Mouse (Mus musculus) cerebellum, postnatal 36 days (tissue): Measurements from ENCODE around the gene Morn4.
"Not testable (repeated sequence)": the region's sequence is repeated elsewhere in the genome, so short reads cannot be mapped to it uniquely, and the experiment has no call there.

Experiments used
- DNase-seq, 2 experiments: peaks; one replicate each; pipeline ENCODE4 v3.0.0; 2021 to 2022; ENCODE audit warnings: mixed read lengths in 2 of 2

Gene Morn4

DNA sequence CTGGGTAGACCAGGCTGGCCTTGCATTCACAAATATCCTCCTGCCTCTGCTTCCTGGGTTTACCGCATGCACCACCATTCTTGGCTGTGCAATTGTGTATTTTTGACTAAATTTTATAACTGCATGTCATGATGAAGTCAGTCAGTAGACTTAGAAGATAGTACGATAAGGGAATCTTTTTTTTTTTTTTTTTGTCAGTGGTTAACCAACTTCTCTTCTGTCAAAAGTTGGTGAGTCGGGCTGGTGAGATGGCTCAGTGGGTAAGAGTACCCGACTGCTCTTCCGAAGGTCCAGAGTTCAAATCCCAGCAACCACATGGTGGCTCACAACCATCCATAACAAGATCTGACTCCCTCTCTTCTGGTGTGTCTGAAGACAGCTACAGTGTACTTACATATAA is 4.5 kb downstream of the Morn4 start:
- not testable (repeated sequence) for DNase-seq

DNA sequence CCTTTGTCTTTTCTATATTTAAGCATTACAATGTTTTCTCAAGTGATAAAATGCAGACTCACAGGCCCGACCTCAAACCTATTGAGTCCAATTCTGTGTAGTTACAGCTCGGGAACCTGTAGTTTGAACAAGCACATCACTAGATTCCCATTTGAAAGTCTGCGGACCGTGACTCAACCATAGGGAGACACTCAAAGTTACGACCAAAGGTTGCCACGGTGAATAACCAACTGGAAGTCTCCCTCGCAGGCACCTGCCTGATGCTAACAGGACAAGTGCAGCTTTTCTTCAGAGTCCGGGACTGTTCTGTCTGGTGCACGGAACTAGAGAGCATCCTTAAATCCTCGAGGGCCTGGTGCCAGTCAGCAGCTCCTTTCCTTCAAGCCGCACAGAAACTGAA is 5.7 kb downstream of the Morn4 start:
- no peak for DNase-seq

DNA sequence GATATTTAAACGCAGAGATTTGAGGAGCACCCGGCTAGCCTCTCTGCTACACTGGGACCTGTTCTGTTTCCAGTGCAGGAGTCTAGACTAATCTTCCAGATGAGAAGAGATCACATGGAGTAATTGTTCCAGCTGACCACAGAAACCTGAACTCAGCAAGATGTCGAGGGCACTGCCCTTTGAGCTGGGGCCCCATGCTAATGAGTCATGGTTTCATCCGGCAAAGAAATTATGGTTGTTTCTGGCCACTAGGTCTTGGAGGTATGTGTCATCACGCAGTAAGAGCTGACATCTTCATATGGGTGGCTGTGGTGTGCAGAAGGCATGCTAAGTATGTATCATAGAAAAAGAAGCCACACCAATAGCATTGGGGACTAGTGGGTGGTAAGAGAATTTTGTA is 6.2 kb downstream of the Morn4 start:
- no peak for DNase-seq

DNA sequence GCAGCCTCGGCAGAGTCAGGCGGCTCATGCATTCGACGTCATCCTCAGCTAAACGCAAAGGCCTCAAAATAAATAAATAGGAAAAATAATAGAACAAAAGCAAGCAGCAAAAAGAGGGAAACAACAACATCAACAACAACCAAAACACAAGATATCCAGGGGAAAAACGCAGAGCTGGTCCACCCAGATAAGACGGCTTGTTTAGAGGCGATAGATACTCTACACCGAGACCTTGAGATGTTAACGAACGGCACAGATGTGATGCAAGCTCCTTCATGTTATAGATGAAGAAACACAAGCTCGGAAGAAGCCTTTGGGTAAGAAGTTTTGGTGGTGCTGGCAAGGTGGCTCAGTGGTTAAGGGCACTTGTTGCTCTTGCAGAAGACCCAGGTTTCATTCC is 7.2 kb downstream of the Morn4 start:
- DNase-seq = no peak

DNA sequence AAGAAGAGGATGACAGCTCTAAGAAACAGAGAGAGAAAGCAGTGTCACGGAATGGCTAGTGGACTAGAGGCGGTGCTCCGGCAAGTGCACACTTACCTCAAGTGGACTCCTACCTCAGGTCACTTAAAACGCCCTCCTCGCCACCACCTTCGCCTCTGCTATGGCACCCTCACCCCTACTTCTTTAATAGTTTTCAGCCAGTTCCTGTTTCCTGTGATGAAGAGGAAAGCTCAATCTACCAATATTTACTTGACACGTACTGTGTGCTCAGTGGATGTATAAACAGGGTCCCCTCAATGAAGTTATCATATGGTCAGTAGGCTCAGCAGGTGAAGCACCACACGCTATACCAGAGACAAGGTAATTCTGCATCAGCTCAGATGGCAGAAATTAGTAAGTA is 7.6 kb downstream of the Morn4 start:
- no peak for DNase-seq

DNA sequence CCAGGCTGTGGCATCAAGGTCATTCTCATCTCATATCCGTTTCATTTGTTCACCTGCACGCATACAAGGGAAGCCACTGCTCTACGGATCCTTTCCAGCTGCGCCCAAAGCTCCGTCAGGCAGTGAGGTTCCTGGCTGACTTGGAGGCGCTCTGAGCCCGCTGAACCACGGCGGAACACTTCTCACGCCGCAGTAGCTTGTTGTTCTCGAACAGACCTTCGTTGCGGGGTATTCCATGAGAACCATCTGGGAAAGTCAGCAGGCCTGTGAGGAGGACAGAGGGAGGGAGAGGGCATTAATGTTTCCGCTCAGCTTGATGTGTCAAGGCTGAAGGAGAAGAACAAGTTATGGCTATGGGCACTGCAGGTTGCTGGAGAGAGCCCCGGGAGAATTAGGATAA is 10.2 kb downstream of the Morn4 start:
- DNase-seq = no peak

DNA sequence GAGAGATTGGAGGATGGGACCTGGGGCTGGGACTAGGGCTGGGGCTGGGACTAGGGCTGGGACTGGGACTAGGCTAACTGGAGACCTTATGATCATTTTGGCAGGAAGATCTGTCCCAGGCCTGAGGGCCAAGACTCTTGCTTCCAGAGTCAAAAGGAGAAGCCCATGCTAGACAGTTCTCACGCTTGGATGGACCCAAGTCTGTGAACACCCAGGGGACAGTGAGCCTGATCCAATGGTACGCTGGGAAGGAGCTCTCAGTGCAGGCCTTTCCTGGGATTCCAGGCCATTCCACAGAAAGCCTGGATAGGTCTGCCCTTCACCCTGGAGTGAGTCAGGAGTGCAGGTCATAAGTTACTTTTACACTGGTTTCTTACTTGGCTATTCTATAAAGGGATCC is 11.1 kb downstream of the Morn4 start:
- no peak for DNase-seq

DNA sequence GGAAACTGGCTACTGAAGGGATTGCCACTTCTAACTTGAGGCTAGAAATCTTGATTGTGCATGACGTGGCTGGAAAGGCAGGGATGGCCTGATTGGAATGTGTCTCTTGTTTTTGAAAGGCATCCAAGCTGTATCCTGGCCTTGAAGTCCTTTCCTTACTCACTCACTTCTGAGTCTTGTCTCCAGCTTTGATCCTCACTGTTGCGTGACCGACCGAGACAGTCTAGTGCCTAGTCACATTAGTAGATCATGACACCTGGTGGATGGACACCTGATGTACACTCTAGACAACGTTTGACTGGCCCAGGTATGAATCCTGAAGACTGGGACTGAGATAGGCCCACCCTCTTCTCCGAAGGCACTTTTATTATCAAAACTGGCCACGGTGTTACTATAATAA is 13.4 kb downstream of the Morn4 start:
- no peak for DNase-seq

DNA sequence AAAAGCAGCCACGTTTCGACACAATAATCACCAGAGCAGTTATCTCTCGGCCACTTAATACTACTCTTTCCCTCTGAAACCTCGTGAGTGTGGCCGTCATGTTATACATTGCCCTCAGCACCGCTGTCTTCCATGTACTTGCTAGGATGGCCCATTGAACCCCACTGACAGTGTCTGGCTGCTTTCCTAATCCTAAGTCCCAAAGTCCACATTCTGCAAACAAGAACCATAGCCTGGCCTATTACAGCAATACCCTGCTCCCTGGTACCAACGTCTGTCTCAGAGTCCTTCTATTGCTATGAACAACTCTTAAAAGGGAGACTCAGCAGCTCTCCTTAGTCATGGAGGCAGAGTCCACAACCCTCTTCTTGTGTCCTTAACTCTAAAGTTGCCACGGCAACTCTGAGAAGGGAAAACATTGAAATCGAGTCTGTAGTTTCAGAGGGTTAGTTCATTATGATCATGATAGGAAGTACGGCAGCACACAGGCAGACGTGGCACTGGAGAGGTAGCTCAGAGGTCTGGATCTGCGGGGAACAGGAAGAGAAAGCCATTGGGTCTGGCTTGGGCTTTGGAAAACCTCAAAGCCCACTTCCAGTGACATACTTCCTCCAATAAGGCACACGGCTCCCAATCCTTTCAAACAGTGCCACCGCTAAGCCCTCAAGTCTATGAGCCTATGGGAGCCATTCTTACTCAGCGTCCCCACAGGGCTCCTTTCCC is 14.1 kb downstream of the Morn4 start:
- DNase-seq = no peak

DNA sequence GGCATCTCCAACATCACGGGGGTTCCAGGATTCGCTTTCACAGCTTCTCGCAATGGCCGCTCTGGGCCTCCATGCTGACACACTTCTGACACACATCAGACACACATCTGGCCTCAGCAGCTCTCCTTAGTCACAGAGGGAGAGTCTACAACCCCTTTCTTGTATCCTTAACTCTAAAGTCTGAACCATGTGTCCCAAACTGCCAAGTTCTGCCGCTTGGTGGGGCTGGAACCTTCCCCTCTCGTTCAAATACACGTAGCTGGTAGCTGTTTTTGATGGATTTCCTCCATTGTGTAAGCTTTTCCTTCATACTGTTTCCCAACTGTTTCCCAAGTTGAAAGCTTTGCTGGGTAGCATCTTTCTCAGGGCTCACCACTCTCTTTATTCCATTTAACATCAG is 14.9 kb downstream of the Morn4 start:
- DNase-seq = no peak

DNA sequence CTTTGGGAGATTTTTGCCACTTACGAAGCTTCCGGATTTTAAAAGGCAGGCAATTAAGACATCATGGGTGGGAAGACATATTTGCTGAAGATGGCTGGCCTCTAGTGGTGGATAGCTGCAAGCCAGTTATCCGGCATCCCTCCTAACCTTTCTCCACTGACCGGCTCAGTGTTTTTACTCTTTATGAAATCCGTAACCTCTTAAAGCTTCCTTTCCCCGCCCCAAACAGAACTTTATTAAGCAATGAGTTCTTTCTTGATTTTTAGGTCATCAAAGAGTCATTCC is 17.0 kb downstream of the Morn4 start:
- peak; percentile 31 to 36 for DNase-seq

DNA sequence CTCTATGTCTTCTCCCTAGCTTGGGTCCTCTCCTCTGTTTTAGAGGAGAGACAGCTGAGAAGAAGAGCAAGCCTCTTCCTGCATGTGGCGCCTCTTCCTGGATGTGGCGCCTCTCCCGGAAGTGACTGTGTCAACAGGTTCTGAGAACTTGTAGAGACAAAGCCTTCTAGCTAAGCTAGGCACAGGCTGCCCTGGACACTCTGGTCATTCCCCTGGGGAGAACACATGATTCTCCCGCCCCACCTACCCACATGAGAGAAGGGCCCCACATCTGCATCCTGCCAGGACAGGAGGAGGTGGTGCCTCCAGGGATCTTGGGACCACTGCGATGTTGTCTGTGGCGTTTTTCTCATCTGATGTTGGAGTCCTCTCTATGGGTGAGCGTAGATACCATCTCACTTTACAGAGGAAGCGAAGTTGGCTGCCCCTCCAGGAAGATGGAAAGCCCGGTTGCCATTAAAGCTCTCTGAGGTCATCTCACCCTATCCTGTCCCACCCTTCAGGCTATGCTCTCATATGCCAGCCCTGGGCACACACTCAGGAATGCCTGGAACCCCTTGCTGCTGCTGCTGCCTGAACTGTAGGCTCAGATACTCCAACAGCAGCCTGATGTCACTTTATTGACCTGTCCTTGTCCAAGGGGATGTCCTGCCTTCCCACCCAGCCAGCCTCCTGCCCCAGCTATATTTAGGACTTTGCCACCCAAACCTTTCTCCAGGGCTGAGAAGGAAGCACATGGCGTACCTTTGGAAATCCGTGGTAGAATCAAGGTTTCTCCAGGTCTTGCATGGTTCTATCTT is 17.5 kb downstream of the Morn4 start:
- DNase-seq = no peak

DNA sequence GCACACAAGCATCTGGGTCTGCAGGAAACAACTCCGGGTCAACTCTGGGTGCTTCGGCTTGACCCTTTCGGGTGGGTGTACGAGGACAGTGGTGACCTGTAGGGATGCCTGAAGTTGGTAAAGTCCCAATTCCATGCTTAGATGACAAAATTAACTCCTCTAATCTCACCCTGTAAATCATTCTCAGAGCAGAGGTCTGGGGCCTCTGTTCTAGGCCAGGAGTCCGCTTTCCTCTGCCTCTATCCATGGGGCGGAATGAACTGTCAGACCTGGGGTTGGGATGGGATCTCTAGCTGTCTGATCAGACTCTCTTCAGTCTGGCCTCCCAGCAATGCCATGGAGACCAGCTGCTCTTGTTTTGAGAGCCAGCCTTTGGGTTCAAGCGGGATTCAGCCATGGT is 24.7 kb downstream of the Morn4 start:
- DNase-seq = no peak

DNA sequence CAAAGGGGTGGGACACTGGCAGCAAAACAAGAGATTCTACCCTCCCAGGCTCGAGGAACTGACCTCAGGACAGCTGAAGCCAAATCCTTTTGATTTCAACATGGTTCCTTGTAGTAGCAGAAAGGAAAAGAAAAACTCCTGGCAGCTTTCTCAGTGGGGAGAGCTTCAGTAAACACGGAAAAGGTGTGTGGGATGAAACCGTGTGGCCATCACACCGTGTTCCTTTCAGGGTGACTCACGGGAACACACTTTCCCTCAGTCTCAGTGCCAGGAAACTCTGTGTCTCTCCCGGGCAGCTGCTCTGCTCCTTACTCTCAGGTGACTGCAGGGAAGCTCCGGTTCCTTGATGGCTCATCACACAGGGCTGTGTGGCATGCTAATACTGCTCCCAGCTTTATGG is 27.7 kb downstream of the Morn4 start:
- no peak for DNase-seq

DNA sequence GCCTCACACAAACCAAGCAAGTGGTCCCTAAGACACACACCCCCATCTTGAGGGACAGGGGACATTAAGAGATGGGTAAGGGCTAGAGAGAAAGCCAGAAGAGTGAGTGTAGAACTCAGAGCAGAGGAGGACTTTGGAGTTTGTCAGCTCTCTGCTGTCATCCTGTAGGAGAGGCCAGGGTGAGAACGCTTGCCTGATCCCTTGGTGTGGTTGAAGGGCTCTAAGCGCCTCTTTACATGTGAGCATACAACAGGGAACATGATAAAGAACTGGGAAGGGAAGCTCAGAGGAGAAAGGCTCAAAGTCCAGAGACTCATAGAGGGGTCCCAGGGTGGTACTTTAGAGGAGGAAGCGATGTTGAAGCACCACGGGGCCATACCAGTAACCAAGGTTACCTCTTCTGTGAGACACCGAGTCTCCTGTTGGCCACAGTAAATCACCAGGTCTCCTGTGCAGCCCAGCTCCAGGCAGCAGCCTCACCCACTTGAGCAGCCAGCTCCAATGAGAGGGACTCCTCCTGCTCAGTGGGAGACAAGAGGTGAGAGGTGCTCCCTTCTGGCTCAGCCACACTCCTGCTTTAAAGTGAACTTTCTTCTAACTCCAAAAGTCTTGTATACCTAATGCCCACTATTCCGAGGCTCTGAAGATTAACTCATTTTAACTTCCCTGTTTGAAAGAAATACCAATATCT is 29.3 kb downstream of the Morn4 start:
- DNase-seq = no peak

DNA sequence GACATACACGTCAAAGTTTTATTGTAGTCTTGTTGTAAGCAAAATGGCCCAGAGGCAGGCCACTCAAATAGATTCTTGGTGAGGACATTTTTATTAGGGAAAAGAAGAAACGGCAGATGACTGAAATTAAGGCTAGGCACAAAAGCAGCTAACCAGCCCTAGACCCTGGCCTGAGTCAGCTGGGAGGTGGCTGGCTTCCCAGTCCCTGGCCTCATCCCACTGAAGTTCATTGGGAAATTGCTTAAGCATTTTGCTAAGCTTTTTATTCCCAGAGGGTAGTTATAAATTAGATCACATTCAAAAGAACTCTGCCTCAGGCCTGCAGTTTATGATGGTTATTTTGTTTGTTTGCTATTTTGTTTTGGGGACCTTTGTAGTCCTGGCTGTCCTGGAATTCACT is 30.3 kb downstream of the Morn4 start:
- no peak for DNase-seq

DNA sequence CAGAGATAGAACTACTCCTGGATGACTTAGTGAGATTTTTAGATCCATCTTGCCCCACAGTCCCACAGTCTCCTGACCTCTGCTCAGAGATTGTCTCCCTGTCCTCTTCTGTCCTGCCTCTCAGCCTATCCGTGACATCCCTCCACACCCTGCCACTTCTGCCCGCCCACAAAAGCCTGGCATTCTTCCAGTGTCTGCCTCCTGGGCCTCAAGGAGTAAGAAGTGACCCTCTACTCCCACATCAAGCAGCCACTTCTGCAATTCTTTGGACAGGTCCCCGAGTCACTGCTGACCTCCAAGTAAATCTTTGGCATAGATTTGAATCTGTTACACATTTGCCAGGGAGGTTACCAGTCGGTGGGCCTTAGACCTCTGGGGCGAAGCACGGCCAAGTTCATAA is 31.9 kb downstream of the Morn4 start:
- no peak for DNase-seq

DNA sequence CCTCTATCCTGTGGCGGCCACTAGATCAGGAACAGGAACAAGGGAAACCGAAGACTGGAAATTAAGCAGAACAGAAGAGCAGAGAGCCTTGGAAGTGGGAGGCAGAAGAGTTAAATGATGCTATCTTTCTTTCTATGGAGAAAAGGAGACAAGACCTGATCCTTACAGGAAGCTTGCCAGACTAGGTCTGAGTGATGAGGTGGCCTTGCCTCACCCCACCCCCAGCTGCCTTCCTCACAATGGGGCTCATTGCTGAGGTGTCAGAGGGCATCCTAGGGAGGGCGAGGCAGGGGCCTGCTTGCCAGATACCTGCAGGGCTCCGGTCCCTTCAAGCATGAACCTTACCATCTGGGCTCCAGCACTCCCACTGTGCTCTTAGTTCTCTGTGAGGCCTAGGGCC is 34.2 kb downstream of the Morn4 start, which contains the start of gene 4933411K16Rik:
Gene 4933411K16Rik, plus strand, starts transcription at position 301 of the 400 bp plus-strand sequence.
- DNase-seq = no peak

DNA sequence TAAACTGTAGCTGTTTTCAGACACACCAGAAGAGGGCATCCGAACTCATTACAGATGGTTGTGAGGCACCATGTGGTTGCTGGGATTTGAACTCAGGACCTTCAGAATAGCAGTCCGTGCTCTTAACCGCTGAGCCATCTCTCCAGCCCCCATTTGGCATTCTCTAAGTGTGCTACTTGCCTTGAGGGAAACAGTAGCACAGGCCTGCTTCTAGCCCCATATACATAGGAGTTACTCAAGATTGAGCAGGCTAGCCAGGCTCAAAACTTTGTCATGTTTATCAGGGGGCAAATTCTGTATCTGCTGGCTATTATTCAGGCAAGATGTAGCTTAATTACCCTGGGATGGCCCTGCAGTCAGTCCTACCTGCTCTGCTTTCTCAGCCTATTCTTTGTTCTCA is 34.8 kb downstream of the Morn4 start:
- no peak for DNase-seq

DNA sequence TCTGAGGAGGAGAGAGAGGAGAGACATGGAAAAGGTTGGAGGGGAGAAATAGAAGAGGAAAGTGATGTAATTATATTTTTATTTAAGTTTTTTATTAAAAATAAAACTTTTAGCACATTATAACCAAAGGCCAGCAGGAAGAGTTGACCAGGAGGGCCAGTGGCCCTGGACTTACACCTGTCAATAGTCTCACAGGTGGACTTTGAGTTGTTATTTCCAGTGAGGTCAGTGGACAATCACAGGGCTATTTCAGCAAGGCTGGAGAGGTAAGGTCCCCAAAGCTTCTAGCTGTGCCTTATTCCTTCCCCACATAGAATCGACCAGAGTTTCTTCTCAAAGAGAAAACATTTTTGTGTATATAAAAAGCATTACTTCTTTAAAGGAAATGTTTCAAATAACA is 35.9 kb downstream of the Morn4 start:
- no peak for DNase-seq

DNA sequence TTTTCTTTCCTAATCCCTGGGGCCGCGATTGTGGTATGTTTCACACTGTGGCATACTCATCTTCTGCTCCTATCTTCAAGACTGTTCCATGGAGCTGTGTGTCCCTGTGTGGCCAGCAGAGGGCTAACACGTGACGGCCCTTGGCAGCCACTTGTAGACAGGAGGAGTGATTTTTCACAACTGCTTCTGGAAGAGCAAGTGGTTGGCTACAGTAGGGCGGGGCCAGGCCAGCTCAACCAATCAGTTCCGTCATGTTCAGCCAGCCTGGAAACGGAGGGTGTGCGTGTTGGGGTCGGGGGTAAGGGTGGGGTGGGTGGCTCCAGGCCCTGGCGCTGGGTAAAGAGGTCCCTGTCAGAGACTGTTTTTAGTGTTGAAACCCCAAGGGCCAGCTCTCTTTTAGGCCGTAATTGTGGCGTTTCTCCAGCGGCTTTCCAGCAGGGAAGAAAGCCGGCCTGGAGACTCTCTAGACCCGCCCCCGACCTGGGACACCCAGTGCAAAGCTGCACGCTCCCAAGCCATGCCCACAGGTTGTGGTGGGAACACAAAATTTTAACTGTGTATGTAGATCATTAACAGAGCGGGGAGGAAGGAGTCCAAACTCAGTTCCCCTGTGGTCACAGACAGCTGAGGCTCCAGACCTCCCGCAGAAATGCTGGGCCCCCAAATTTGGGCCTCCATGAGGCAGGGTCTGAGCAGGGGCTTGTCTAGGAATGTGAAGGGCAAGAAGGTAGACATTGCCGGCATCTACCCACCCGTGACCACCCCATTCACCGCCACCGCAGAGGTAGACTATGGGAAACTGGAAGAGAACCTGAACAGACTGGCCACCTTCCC is 40.7 kb downstream of the Morn4 start, which contains the start of gene Hoga1:
Gene Hoga1, plus strand, starts transcription at position 342 of the 834 bp plus-strand sequence.
- DNase-seq = peak; percentile 50 to 60

DNA sequence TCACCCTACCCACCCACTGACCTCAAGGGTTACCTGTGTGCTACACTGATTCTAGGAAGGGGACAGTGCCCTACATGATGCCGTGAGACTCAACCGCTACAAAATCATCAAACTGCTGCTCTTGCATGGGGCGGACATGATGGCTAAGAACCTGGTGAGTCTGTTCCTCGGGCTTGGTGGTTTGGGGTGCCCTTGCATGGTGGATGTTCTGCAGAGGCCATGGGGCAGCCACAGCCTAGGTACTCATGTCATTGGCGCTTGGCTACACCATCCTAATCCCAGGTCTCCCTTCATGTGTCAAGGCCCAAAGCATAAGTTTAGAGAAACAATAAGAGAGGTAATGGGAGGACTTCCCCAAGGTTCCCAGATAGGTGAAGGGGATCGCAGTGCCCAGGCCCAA is 42.2 kb downstream of the Morn4 start:
- DNase-seq = no peak

DNA sequence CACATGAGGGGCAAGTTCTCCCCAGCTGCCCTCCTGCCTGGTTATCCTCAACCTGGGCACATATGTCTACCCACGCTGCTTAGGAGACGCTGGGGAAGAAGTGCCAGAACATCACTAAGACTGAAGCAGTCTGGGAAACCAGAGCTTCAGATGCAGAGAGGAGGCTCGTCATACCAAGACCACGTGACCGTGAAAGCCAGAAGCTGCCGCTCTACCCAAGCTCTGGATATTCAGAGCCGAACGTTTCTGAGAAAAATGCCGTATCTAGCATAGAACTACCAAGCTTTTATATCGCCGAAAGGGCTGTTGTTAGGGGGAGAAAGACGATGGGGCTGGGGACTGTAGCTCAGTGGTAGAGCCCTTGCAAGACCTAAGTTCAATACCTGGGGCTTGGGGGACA is 47.8 kb downstream of the Morn4 start:
- DNase-seq = no peak
